Mouse (Mus musculus) heart, postnatal 0 days (tissue): Measurements from ENCODE around the gene Mrtfb.

Source experiments
- CTCF ChIP-seq: IDR thresholded peaks from 2 replicates; pipeline ENCODE4 v1.5.1; 2016; ENCODE audit warnings: antibody characterized with exemption, control low read depth, low read depth
- EP300 ChIP-seq: IDR thresholded peaks from 2 replicates; pipeline ENCODE4 v1.6.1; 2016; ENCODE audit warnings: antibody characterized with exemption, low read depth

- TF ChIP-seq CTCF, result no peak
- no peak for TF ChIP-seq EP300
Observed at GRCm38 (mm10) chr16:13455560-13455959, 199.3 kb downstream of the Mrtfb start.
